Mouse (Mus musculus): ENCODE measurements around the gene Grin2d. TPM values are rescaled to one million over a fixed set of nuclear protein-coding genes. Genes with fewer than 3 reads are reported as not detected.

Gene Grin2d
- polyA plus RNA-seq, 1 experiment = 2.1 TPM

DNA sequence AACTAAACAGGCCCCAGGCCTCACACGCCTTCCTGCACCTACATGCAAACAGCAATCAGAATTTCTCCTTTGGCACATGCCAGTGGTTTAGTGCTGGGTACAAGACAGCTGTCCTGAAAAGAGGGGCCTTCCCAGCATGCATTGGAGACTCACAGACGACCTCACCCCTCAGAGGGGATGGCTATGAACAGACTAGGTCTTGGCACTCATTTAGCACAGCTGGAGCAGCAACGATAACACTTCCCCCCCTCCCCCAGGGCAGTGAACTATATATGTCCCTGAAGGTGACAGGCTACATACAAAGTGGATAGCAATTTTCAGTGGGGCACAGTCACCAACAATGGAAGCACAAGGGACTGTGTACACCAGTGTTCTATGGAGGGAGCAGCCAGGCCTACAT is 13.7 kb downstream of the Grin2d start:
- Histone ChIP-seq H3K4me3 (ENCODE audit: insufficient read depth, low read length) (no peak overlapping the region), H3K4me1 (ENCODE audit: control insufficient read depth, insufficient read depth, low read length) (0 out of 2 replicates have a peak, but pooled peaks cover 3% of the 10 kb centered on the region), H3K27ac (ENCODE audit: insufficient read depth, low read length) (no peak overlapping the region)
- no peak for TF ChIP-seq CTCF (IDR thresholded peaks at IDR 0.05; ENCODE audit: borderline replicate concordance, insufficient read depth, low read length)

DNA sequence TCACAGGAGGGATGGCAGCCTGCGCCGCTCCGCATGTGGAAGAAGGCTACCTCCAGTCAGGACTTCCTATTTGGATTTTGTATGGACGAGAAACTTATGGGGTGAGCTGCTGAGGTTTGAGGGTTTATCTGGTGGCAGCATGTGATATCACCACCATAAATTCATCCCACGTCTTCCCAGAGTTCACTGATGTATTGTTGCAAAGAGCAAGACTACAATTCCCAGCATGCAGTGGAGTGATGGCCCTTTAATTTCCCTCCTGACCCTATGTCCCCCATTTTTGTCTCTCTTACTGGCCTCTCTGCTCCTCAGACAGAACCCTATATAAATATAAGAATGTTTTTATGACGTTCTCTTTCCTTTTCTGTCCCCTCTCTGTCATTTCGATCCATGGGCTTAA is 15.4 kb downstream of the Grin2d start:
- Histone ChIP-seq H3K27ac (ENCODE audit: insufficient read depth, low read length) (no peak overlapping the region), H3K4me3 (ENCODE audit: insufficient read depth, low read length) (no peak overlapping the region), H3K4me1 (ENCODE audit: control insufficient read depth, insufficient read depth, low read length) (0 out of 2 replicates have a peak, but pooled peaks cover 3% of the 10 kb centered on the region)
- no peak for TF ChIP-seq POLR2A (IDR thresholded peaks at IDR 0.05; ENCODE audit: low read depth, low read length)
- TF ChIP-seq CTCF (IDR thresholded peaks at IDR 0.05; ENCODE audit: borderline replicate concordance, insufficient read depth, low read length) = no peak

DNA sequence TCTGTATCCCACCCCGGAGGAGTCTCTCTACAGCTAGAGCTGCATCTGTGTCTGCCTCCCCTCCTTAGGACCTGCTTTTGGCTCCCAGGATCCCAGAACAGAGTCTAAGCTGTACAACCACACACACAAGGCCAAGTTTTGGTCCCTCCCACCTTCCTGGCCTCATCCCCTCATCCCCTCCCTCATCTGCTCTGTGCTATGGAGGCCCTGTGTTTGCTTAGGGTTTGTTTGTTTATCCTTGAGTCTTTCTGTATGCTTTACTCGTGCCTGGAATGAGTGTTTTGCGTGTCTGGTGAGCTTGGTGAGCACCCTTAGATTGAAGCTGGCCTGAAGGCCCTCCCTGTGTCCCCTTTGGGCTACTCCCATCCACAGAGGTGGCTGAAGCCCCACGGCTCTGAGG is 19.2 kb downstream of the Grin2d start:
- TF ChIP-seq POLR2A (IDR thresholded peaks at IDR 0.05; ENCODE audit: low read depth, low read length) = no peak
- TF ChIP-seq CTCF (IDR thresholded peaks at IDR 0.05; ENCODE audit: borderline replicate concordance, insufficient read depth, low read length) = no peak
- Histone ChIP-seq H3K4me1 (ENCODE audit: control insufficient read depth, insufficient read depth, low read length) (no peaks in the 10 kb centered on the region), H3K27ac (ENCODE audit: insufficient read depth, low read length) (no peak overlapping the region), H3K4me3 (ENCODE audit: insufficient read depth, low read length) (no peak overlapping the region)

DNA sequence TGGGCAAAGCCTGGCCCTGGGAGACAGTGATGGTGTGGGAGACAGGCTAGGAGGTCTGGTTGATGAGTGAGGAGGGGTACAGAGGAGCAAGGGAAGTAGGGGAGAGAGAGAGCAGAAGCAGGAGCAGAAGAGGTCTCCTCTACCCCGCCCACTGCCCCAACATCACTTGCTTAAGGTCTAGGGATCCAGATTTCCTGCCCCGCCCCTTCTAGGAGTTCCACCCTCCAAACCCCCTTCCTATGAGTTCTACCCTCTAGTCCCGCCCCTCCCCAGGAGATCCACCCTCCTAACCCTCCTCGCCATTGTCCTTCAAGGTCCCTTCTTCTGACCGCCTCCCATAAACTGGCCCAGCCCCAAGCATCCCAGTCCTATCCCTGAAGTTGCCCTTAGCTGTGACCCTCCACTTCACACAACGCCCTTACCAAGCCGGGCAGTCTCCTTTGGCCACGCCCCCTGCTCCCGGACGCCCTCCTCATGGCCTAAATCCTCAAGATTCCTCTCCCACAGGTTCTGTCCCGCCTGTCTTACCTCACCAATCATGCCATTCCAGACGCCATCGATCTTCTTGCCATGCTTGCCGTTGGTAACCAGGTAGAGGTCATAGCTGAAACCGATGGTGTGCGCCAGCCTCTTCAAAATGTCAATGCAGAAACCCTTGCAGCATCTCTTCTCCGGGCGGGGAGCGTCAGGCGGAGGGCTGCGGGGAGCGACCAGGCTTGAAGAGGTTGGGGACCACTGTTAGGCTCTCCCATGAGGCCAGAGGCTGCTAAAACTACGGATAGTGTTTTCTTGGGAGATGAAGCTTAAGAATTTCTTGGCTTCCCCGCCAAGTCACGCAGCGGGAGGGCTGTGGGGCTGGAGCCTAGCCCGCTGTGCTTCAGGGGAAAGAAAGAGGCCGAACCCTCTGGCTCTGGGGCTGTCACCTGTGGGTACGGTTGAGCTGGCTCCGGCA is 21.0 kb downstream of the Grin2d start:
- TF ChIP-seq POLR2A (IDR thresholded peaks at IDR 0.05; ENCODE audit: low read depth, low read length) (no peak), CTCF (IDR thresholded peaks at IDR 0.05; ENCODE audit: borderline replicate concordance, insufficient read depth, low read length) (no peak)
- Histone ChIP-seq H3K4me1 (ENCODE audit: control insufficient read depth, insufficient read depth, low read length) (no peaks in the 10 kb centered on the region), H3K4me3 (ENCODE audit: insufficient read depth, low read length) (no peak overlapping the region), H3K27ac (ENCODE audit: insufficient read depth, low read length) (no peak overlapping the region)

DNA sequence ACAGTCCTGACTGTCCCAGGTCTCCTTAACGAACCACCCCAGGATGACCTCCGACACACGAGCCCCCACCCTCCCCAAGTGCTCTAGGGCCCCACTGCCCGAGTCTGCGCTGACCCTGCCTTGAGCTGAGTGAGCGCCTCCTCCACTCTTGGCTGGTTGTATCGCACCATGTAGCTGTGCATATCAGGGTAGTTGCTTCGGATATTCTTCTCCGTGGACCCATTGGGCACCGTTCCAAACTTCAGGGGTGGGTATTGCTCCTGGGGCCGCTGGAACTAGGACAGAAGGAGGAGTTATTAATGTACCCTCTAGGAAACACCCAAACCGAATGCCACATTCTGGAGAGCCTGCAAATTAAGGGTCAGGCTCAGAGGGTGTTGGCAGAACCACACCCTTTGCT is 25.1 kb downstream of the Grin2d start:
- no peak for TF ChIP-seq POLR2A (IDR thresholded peaks at IDR 0.05; ENCODE audit: low read depth, low read length)
- no peak overlapping the region for H3K4me3 ChIP-seq (ENCODE audit: insufficient read depth, low read length)
- H3K4me1 ChIP-seq (ENCODE audit: control insufficient read depth, insufficient read depth, low read length) = no peaks in the 10 kb centered on the region
- H3K27ac ChIP-seq (ENCODE audit: insufficient read depth, low read length) = no peak overlapping the region

DNA sequence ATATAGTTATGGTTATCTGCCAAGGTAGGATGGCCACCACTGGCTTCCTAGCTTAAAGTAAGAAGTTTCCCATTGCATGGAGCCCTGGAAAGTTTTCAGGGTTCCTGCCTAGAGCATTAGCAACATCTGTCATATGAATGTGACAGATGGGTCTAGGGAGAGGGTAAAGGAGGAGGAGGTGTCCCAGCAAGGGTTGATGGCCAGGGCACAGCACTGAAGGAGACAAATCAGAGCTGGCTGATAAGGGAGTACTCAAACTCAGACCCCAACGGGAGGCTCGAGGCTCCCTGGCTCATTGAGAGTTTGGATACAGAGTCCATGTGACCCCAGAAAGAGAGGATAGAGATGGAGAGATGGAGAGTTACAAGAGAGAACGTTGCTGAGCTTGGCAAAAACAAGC is 27.5 kb downstream of the Grin2d start:
- Histone ChIP-seq H3K4me1 (ENCODE audit: control insufficient read depth, insufficient read depth, low read length) (no peaks in the 10 kb centered on the region), H3K27ac (ENCODE audit: insufficient read depth, low read length) (no peak overlapping the region), H3K4me3 (ENCODE audit: insufficient read depth, low read length) (no peak overlapping the region)
- TF ChIP-seq POLR2A (IDR thresholded peaks at IDR 0.05; ENCODE audit: low read depth, low read length) = no peak
- no peak for TF ChIP-seq CTCF (IDR thresholded peaks at IDR 0.05; ENCODE audit: borderline replicate concordance, insufficient read depth, low read length)

DNA sequence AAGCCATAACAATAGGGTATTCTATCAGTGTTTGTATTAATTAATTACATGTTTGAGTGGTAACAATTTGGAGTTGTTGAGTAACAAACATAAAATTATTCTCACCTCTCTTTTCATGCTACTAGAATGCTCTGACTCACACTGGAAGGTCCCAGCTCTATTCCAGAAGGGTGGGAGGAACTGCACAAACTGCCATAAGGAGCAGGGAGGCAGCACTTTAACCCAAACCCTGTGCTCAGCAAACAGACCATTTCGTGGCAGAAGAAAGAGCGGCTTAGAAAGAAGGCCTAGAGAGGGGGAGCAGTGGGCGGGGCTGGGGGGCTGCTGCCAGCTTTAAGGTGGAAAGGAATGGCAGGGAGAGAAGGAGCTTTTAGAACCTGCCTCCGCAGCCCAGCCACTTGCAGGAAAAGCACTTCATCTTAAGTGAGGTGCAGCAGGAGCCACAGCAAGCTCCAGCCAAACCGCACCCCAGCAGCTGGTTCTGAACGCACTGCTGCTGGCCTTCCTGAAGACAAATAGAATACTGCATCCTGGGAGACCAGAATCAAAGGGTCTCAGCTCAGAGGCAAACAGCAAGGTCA is 29.6 kb downstream of the Grin2d start:
- Histone ChIP-seq H3K27ac (ENCODE audit: insufficient read depth, low read length) (no peak overlapping the region), H3K4me3 (ENCODE audit: insufficient read depth, low read length) (no peak overlapping the region), H3K4me1 (ENCODE audit: control insufficient read depth, insufficient read depth, low read length) (no peaks in the 10 kb centered on the region)
- TF ChIP-seq CTCF (IDR thresholded peaks at IDR 0.05; ENCODE audit: borderline replicate concordance, insufficient read depth, low read length) = no peak
- TF ChIP-seq POLR2A (IDR thresholded peaks at IDR 0.05; ENCODE audit: low read depth, low read length) = no peak

DNA sequence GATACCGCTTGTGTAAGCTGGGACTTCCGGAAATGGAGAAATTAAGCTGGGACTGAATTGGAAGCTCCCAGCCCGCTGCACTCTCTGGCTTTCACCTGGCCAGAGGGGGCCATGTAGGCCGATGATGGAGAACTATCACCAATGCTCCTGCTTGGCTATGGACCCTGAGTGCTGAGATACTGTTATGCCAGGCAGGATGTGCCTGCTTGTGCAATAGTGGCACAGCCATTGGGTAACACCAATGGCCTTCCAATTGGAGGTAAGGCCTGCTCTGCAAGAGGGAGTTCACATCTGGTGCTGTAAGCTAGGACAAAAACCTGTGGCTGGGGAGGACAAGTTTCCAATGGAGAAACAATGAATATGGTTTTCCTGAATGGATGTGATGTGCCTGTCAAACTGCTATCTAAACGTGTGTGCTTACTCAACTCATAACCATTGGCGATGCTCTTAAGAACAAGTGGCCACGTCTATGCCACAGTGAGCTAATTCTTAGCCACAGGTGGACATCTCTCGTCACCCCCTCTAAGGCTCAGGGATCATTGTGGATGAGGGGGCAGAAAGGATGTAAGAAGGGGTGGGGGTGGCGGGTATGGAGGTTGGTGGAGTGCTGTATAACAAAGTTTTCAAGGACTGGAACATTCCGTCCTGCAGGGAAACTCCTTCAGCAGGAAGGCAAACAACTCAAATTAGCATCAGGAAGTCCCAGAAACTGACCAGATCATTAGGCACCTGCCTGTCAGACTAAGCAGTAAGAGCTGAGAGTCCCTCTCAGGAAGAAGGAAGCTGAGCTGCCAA is 35.0 kb downstream of the Grin2d start:
- H3K4me1 ChIP-seq (ENCODE audit: control insufficient read depth, insufficient read depth, low read length) = no peaks in the 10 kb centered on the region

DNA sequence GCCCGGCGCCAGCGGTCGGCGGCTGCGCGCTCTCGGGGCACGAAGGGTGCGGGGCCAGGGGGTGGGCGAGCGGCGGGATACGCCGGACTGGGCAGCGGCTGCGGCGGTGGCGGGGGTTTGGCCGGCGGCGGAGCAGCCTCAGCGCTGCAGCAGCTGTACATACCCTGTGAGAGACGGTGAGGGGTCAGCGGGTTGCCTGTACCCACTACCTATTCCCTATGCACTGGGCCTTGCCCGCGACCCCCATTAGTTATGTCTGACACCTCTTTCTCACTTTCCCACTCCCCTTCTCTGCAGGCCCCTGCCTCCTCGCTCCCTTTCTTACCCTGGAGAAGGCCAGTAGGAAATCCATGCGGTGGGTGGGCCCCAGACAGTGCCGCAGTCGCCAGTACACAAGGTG is 44.3 kb downstream of the Grin2d start:
- H3K4me1 ChIP-seq (ENCODE audit: control insufficient read depth, insufficient read depth, low read length) = no peaks in the 10 kb centered on the region
- H3K4me3 ChIP-seq (ENCODE audit: insufficient read depth, low read length) = no peak overlapping the region
- no peak for TF ChIP-seq CTCF (IDR thresholded peaks at IDR 0.05; ENCODE audit: borderline replicate concordance, insufficient read depth, low read length)
- TF ChIP-seq POLR2A (IDR thresholded peaks at IDR 0.05; ENCODE audit: low read depth, low read length) = no peak
- no peak overlapping the region for H3K27ac ChIP-seq (ENCODE audit: insufficient read depth, low read length)

More for the DNA sequence above, 35.0 kb downstream of the Grin2d start:
- no peak overlapping the region for H3K27ac ChIP-seq (ENCODE audit: insufficient read depth, low read length)
- H3K4me3 ChIP-seq (ENCODE audit: insufficient read depth, low read length) = no peak overlapping the region
- TF ChIP-seq CTCF (IDR thresholded peaks at IDR 0.05; ENCODE audit: borderline replicate concordance, insufficient read depth, low read length) = no peak
- no peak for TF ChIP-seq POLR2A (IDR thresholded peaks at IDR 0.05; ENCODE audit: low read depth, low read length)
